Mouse (Mus musculus) c-Kit-positive CD71-positive TER-119-negative erythroid progenitor cells, embryonic 14.5 days (primary cell): ENCODE data around the gene Eif4b.

Source experiments
- DNase-seq: peaks from one replicate; pipeline ENCODE4 v3.0.0-alpha.2; 2013; ENCODE audit warnings: low read depth

The Eif4b gene

DNA sequence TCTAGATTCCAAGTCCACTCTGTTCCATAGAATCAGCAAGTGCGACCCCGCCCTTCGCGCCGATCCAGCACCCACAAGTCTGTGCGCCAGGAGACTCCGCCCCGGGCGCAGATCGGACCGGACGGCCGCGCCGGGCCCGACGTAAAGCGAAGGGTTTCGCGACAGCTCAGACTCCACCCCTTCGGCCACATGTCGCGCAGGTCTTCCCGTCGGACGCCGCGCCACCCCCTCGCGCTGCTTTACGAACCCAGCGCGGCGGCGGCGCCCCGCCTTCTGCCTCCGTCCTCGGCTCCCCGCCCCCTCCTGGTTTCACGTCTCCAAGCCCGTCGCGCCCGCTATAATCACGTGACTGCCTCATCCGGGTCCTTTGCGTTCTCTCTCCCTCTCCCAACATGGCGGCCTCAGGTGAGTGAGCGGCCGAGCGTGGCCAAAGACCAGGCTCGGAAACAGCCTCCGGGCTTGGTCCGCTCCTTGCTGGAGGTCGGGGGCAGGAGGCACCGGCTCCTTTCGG is at the start of gene Eif4b:
Eif4b (plus strand) TSS at position 215 of the 511 bp plus-strand sequence.
- DNase-seq: peak; percentile 98

DNA sequence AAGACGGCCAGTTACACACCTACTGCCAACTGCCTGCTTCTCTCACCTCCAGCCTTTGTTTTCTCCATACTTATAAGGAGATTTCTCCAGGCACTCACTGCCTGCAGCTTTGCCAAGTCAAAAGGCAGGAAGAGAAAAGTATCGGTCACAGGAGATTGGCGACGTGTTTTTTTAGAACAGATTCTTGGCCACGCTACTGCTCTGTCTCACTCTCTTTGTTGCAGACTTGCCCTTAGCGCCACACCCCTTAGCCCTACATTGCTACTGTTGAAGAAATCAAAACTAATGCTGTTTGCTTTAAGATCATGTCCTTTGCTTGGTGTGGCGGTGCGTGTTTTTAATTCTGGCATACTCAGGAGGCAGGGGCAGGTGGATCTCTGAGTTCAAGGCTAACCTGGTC is 49.7 kb upstream of the Eif4b start:
- no peak for DNase-seq

GRCm38 (mm10) chr15:102025136-102025872 is 48.3 kb upstream of the Eif4b start:
- DNase-seq: no peak

- DNase-seq: no peak
Observed at GRCm38 (mm10) chr15:102026430-102026829, 47.1 kb upstream of the Eif4b start.

DNA sequence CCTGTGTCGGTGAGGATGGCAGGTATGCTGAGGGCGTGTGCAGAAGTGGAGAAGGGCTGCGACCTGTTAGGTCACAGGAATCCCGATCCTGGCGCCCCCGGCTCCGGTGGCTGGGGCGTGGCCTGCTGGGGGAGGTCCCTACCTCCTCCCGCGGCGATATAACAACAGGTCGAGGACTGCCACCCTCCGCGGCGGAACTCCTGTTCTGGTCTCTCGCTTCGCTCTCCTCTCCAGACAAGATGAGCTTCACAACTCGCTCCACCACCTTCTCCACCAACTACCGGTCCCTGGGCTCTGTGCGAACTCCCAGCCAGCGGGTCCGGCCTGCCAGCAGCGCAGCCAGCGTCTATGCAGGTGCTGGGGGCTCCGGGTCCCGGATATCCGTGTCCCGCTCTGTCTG is 45.5 kb upstream of the Eif4b start, which contains the start of gene Krt18:
Krt18 (plus strand) TSS at position 141 of the 400 bp plus-strand sequence.
- DNase-seq: no peak

- no peak for DNase-seq
Observed at GRCm38 (mm10) chr15:102034121-102035053, 39.2 kb upstream of the Eif4b start.

GRCm38 (mm10) chr15:102040277-102040676 is 33.3 kb upstream of the Eif4b start:
- DNase-seq: no peak

DNA sequence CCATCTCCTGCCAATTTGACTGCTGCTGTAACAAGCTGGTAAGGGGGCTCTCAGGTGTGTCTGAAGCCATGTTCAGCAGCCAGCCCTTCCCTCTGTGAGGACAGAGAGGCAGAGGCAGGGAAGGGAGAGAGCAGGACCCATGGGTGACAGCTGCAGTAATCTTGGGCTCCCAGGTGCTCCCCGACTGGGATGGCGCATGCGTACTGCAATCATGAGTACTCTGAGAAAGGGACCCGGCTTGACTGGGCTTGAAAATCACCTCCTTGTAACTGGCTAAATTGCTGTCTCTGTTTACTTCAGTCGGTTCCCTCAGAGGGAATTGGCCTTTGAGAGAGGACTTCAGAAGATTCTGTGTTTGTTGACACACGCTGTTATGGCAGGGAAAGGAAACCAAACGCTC is 31.6 kb upstream of the Eif4b start:
- no peak for DNase-seq

DNA sequence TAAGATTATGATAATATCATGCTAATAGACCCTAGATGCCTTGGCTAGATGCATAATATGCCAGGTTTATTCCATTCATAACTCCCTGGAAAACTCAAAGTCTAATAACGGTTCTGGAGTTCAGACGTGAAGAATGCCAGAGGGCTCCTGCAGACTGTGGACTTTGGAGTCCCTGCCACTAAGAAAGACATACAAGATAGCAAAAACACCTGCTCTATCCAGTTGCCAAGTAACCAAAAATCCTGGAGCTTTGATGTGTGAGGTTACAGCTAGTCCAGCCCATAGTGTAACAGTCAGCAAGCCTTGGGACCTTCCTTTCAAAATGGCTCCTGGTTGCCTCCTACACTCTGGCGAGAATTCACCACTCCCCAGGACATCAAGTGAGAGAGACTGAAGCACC is 28.8 kb upstream of the Eif4b start:
- DNase-seq: no peak

DNA sequence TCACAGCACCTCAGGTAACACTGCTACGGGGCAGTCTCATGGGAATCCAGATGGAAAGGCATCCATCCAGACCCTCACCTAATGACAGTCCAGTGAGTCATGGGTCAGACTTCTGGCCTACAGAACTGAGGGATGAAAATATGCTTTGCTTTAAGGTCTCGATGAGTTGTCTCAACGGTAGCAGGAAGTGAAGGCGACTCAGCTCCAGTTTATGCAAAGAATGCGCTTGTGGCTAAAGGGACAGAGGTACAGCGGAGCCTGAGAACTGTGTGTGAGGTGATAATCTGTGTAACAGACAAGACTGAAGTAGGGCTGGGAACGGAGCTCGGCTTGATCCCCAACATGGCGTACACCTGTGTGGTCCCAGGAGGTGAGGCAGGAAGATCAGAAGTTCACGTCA is 27.9 kb upstream of the Eif4b start:
- no peak for DNase-seq

DNA sequence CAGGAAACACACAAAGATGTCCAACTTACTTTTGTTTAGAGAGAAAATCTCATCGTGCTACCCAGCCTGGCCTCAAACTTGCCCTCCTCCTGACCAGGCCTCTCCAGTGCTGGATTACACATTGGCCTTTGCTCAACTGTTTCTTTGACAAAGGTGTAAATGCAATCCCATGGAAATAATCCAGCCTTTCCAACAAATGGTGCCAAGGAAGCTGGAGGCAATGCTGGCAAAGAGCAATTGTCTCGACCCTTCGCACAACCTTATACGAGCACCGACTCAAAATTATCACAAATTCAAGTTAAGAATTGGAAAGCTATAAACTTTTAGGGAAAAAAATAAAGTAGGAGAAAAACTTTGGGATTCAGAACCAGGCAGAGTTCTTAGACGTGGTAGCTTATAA is 25.6 kb upstream of the Eif4b start:
- DNase-seq: no peak

- DNase-seq: no peak
Observed at GRCm38 (mm10) chr15:102049871-102050270, 23.7 kb upstream of the Eif4b start.

- DNase-seq: no peak
Observed at GRCm38 (mm10) chr15:102051920-102052683, 21.5 kb upstream of the Eif4b start.

DNA sequence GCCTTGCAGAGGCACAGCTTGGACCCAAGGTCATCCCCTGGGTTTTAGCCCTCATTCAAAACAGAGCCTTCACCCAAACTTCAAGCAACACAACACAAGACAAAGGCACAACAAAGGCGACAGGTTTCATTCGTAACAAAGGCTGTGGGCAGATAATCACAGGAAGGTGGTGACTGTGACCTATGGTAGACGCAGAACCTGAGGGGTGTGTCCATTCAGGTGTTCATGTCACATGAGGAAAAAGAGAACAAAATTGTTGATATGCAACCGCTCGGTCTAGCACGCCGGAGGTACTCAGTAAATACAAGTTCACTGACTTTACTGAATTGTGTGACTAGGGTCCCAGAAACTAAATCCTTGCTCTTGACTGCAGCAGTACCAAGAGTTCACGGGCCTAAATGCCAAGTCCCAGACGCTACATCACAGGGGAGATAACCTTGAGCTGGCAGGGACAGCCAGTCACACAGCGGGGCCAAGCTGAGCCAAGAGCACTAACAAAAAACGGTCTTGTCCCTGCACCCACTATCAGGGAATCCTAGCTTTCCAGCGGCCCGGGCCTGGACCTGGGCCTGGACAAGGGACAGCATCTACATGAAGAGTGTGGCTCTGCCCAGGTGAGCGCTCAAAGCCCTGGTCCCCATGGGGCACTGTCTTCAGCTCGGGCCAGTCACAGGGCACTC is 16.9 kb upstream of the Eif4b start:
- DNase-seq: no peak

- DNase-seq: peak; percentile 89
Observed at GRCm38 (mm10) chr15:102065661-102066325, 7.8 kb upstream of the Eif4b start.

- no peak for DNase-seq
Observed at GRCm38 (mm10) chr15:102070476-102071467, 2.8 kb upstream of the Eif4b start.

- DNase-seq: no peak
Observed at GRCm38 (mm10) chr15:102072963-102073558, 512 bp upstream of the Eif4b start.

GRCm38 (mm10) chr15:102074070-102074731 is 628 bp downstream of the Eif4b start:
- DNase-seq: no peak
